Mouse (Mus musculus) 416B (cell line): Measurements from ENCODE around the gene Dohh.

ENCODE experiments used
- DNase-seq: peaks from one replicate; pipeline ENCODE4 v3.0.0; 2011; ENCODE audit warnings: low read depth

The Dohh gene

DNA sequence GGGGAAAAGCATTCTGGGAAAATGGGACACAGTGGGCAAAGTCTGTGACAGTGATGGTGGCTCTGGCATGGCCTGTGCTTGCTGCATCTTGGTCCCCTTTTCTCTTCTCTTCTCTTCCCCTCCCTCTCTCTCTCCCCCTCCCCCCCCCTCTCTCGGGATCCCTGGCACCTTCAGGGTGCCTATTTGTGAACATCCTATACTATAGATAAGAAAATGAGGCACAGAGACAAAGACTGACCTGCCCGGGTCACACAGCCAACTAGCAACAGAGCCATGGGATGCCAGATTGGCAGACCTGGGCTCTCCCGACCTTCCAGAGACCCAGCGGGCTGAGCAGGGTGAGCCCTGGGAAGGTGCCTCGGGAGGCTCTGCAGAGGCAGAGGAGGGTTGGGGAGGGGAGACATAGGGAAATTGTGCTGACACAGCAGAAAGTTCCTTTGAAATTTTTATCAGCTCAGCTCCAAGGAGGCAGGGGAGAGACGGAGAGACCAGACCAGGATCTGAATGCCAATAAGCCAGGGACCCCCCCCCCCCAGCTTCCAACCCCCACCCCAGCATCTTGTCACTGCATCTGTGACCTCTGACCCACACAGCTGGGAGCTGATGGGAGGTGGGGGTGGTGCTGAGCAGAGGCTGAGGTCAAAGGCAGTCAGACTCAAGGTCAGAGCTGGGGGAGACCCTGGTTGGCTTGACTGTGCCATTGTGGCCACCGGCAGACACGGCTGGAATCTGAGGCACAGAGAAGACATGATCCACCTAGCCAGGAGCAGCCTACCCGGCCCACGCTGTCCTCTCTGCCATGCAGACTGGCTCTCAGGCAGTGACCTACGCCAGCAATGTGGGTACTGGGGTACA lies 34.2 kb downstream of the Dohh start:
- no peak for DNase-seq

DNA sequence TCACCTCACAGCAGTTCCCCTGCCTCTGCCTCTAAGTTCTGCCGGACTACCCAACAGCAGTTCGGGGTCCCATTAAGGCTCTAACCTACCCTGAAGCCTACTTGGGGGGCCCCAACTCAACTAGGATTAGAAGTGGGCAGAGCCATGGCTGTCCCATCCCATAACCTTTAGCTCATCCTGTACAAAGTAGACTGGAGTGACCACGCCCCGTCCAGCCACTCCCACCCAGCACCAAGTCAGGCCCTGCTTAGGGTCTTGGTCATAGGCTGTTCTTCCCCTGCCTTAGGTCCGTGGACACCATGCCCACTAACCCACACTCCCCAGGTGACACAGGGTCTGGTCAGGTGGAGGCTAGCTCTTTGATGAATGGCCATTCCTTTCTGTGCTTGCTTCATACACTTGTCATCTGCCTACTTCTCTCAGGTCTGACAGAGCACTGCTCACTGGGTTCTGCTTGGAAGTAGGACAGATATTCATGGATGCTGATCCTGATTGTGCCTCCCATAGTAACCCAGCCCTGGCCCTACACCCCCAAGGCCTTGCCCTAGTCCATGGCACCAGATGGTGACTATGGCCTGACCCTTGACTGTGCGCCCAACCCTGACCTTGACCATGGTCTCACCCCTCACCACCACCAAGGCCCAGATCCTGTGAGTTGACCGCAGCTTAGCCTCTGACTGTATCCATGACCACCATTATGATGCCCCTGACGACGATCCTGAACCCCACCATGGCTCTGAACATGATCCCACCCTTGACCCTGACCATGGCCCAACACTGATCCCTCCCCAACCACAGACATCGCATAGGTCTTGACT lies 35.1 kb downstream of the Dohh start:
- no peak for DNase-seq

DNA sequence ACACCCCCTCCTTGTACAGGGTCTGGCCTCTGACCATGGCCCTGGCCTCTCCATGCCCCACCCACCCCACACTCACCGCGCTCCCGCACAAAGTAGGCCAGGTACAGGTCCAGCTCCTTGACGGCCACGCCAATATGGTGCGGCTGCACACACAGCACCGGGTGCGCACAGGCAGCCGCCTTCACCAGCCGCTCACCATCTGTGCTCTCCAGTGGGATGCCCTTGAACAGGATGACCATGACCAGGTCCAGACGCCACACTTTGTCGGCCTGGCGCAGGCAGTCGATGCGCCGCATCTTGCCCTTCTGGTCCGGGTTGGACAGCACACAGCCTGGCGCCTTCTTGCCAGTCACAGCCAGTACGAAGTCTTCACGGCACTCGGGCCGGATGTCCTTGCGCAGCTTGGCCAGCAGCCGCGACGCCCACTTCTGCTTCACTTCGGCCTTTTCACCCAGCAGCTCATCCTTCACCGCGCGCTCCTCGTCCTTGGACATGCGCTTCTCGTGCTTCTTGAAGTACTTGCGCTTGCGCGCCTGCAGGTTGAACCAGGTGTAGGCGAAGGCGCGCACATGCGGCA lies 36.1 kb downstream of the Dohh start:
- DNase-seq, result no peak

DNA sequence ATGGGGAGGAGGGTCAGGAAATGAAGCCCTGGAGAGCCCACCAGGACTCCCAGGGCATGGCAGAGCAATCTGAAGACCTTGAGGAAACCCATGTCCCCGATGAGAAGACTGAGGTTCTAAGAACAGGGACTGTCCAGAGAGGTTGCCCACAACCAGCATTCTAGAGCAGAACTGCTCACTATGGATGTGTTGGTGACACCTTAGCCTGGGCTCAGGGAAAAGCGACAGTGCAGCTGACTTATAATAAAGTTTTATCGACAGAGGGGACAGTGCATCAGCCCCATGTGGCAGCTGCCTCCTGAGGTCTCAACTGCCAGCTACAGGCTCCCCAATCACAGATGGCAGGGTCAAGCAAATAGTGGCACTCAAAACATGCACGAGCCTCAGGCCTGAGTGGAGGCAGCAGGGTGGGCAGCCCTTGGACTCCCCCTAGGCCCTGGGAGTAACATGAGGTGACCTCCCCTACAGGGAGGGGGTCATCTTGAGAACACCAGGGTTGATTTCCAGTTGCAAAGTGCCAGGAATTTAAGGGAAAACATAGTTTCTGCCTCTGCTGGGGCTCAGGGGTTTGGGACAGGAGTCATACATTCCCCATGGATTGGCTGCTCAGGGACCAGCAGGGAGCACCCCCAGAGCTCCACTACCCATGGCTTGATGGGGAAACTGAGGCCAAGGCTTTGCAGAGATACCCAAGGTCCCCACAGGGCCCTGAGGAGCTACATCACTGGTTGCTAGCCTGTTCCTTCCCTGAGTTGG lies 37.0 kb downstream of the Dohh start:
- DNase-seq, result no peak

DNA sequence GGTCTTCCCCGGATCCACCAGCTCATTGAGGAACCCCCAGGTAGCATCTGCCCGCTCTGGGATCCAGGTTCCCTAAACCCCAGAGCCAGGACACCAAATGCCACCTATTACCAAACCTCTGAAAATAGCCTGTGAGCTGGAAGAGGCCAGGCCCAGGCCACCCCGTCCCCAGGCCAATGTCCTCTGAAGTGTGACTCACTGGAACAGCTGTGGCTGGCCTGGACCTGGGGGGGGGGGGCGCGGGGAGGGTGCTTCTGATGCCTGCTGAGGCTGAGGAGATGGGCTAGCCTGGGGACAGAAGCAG lies 37.5 kb downstream of the Dohh start:
- no peak for DNase-seq

DNA sequence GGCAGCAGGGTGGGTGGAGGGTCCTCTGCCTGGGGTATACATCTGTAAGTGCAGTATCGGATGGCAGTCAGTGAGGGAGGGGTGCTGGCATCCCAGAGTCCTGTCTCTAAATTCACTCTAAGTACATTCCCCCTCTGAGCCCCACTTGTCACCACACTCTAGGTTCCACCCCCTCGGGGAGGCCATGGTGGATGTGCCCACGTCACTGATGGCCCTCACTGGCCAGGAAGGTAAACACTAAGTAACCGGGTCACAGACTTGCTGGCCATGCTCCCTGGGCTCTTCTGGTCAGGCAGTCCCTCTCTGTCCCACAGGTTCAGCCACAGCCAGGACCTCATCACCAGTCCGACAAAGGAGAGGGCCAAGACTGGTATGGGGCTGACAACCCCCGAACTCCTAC lies 38.0 kb downstream of the Dohh start:
- DNase-seq, result no peak

DNA sequence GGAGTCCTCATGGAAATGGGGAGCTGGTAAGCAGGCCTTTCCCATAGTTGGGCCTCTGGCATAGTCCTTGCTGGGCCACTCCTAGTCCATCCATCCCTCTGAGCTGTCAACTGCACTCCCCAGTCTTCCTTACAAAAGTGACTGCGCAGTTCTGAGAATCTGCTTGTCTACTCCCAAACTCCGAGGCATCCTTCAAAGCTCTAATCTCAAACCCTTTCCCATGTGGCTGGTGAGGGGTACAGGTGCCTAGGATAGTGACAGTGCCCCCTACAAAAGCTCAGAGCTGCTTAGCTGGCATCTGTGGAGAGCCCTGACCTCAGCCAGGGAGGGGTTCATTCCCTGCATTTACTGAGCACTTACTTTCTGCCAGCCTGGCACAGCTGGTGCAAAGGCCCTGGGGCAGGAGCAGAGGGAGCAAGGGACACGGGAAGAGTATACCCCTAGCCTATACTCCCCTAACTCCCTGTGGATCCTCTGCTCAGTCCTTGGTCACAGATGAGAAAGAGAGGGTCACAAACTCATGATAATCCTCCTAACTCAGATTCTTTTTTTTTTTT lies 38.5 kb downstream of the Dohh start:
- no peak for DNase-seq

DNA sequence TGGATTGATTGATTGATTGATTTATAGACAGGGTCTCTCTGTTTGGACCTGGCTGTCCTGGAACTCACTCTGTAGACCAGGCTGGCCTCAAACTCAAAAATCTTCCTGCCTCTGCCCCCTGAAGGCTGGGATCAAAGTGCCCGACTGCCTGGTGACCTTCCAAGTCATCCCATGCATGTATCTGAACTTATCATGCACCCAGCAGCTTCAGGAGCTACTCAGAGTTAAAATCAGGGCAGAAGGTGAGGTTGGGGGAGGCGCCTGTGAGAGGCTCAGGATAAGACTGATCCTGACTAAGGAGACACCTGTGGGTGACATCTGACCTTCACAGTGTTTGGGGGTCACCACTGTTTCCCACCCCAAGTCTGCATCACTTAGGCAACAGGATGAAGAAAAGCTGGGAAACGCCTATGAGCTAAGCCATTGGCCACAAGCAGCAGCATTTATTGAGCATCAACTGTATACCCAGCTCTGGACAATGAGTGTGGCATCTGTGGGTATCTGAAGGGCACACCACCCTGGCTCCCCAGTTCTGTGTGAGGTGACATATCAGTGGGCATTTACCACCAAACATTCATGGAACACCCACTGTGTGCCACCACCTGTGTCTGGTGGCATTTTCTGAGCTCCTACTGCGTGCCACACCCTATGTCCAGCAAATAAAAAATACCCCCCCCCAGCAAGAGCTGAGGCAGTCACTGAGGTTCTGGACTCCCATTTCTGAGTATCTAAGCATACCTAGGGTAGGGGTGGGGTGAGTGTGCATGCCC lies 39.4 kb downstream of the Dohh start:
- DNase-seq, result no peak

DNA sequence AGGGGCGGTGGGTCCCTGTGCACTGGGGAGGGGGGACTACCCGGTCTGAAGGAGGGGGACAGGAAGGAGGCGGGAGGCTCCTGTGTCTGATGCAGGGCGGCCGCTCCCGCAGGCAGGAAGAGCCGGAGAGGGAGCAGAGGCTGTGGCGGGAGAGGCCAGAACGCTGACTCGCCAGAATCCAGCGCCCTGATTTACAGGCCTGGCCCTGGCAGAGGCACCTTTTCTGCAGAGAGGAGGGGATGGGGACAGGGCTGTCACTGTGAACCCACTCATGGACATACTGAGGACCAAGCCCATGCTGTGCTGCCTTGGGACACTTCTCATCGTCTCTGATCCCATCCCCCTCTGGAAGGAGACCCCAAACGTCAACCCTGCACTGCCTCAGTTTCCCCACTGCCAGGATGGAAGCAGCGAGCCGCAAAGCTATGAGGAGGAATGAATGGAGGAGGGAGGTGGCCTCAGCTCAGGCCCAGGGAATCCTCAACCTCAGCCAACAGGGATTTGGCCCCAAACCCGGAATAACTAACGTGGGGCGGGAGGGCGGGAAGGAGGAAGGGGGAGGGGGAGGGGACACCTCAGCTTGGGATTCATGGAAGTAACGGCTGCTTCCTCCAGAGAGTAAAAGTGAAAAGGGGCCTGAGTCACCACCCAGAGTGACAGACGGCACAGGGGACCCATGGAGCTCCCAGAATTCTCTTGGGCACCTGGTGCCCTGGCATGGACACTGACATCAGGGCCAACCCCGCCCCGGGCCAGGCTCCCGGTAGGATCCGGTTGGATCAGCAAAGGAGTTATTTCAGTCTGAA lies 40.2 kb downstream of the Dohh start:
- DNase-seq, result no peak

DNA sequence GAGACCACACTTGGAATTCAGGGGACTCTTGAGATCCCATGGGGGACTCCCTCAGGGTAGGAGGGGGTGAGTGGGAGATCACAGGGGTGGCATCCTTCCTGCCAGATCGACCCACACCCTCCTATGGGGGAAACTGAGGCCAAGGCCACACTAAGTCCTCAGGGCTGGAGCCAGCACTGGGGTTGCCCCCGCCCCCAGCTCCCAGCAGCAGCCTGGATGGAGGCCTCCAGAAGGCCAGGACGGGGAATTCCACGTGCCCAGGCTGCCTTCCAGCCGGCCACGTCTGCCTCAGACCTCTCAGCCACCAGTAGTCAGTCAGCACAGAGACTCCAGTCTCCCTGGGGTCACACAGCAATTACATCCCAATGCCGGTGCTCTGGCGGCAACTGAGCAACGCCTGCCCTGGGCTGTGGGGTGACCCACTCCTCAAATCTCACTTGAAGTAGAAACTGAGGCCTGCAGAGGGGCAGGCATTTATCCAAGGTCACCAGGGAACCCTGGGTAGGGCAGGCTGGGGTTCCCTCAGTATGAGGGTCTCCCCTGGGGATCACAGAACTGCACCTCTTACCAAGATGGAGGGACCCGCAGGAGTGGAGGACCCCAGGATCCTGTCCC lies 41.1 kb downstream of the Dohh start:
- no peak for DNase-seq

DNA sequence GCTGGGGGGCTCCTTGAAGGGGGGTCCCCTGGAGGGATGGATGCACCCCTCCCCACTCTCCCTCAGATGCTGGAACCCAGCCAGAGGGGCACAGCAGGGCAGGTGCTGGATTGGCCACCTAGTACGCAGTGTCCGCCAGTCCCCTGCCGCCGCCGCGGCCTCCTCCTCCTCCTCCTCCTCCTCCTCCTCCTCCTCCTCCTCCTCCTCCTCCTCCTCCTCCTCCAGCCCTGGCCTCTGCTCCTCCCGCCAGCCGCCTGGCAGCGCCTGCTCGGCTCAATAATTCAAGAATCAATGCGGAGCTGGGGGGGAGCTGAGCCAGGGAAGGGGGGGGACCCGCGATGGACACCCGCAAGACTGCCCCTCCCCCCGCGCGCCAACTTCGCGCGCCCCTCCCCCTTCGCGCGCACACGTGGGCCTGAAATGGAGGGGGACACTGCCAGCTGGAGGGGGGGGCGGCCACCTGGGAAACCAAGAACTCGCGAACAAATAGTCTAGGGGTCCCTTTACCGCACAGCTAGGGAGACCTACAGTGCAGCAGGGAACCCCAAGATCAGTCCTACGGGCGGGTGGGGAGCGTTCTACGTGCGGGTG lies 41.9 kb downstream of the Dohh start:
- DNase-seq, result no peak

DNA sequence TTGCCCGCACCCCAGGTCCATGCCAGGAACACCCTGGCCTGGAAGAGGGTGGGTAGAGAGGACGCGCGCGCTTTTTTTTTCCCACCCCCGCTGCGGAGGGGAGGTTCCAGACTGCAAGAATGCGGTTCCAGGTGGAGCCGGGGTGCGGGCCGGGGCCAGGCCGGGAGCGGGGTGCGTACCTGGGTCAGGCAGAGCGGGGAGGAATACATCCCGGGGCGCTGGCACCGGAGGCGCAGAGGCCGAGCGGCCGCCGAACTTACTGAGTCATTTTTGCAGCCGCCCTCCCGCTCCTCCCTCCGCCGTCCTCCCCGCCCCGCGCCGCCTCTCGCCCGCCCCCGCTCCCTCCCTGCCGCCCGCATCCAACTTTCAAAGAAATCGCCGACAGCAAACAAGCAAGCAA lies 42.7 kb downstream of the Dohh start:
- no peak for DNase-seq

DNA sequence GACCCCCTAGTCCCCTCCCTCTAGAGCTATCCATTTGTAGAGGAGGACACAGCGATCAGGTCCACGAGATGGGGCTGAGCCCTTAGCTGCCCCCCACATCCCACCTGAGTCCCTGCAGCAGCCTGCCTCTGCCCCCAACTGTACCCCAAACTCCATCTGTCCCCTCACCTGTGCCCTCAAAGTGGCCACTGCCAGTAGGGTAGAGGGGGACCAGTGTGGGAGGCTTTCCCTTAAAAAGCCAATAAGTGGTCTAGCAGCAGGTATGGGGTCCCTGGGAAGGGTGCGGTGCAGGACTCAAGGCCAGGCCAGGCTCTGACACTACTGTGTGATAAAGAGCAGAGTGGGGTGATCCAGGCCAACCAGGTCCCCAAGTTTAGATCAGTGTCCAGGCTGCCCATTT lies 43.1 kb downstream of the Dohh start:
- no peak for DNase-seq

DNA sequence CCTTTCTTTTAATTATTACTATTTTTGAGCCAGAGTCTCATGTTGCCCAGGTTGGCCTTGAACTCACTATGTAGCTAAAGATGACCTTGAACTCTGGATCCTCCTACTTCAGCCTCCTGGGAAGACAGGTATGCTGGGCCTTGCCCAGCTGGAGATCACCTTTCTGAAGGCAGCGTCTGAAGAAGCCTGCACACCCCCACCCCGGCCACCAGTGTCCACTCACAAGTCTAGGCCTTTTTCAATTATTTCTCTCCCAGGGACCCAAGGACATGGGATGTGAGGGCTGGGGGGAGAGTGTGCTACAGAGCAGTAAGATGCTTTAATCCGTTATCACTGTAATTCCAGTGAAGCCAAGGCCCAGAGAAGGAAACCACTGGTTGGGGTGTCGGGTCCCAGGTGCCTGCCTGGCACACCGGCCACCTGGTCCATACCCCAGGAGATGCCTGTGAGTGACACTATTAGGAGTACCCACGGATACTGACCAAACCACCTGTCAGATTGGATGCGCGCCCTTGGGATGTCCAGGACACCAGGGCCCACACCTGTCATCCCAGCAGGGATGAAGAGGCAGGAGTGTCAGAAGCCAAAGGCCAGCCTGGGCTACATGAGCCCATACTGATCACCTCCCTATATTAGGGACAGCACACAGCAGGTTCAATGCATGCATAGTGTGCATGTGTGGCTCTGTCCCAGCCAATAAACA lies 43.7 kb downstream of the Dohh start:
- no peak for DNase-seq

DNA sequence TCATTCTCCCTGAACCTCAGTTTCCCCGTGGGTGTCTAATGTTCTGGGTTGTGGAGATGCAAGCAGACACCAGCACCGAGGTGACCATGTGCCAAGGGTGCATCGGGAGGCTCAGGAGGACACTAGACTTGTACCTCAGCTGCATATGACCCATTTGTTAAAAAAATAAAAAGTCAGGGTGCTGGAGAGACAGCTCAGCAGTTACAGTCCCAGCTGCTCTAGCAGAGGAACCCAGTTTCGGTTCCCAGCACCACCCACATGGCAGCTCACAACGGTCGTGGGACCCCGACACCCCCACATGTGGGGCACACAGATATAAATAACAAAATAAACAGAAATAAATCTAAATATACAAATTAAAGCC lies 44.3 kb downstream of the Dohh start:
- DNase-seq, result no peak

DNA sequence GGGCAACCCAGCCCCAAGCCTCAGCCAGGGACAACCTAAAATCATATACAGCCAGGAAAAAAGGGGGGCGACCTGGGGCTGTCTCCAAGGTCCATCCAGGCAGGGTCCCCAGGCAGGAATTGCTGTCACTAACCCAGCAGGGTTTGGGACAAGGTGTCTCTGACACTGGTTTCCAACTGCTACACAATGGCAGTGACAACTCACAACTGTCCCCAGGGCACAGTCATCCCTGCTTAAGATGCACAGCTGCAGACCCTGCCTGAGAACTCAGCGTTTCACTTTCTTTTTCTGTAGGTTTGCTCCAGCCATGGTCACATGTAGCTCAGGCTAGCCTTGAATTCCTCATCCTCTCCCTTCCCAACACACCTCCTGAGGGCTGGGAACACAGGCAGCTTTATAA lies 44.9 kb downstream of the Dohh start:
- no peak for DNase-seq

DNA sequence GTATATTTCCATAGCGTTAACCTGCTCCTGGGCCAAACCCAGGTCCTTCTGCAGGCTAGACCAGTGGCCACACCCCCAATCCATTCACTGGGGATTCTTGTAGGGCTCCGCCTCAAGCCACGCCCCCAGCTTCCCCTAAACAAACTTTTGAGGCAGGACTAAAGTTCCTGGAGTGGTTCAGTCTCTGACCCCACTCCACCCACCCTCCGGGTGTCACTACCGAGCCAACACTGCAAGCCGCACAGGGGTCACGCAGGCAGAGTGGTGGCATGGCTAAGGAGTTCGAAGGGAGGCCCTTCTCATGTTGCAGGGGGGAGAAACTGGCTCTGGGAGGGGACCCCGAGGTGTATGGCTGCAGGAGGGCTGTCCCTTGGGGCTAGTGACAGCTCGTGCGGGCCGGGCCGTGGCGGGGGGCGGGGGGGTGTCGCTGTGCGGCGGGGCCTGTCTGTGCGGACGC lies 45.4 kb downstream of the Dohh start:
- peak; percentile 95 for DNase-seq

DNA sequence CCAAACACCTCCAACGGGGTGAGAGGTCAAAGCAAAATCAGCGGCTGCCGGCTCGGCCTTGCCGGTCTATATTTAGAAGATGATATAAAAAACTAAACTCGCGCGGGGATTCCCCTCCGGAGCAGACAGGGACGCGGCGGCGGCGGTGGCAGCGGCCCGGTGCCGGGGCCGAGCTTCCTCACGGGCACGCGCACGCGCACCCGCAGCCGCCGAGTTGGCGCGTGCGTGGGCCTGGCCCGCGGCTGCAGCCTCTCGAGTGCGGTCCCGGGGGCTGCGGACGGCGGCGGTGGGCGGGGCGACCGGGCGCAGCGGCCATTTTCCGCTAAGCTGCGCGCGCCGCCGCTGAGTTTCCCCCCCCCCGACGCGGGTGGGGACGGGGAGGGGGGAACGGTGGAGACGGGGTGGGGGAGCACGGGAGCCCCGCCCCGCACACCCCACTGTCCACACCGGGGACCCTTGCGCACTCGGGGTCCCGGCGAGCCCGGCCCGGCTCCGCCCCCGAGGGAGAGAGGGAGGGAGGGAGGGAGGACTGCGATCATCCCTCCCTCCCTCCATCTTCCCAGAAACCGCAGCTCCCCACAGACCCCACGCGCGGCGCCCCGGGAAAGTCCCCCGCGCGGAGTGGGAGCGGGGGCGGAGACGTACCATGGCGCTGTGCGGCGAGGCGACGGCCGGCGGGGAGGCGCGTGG lies 46.1 kb downstream of the Dohh start:
- peak; percentile 70 for DNase-seq
